In genomic region chr4:131977201-131977600, GRCm38 (mm10) we compare ENCODE assay signal across 9 mouse cellular contexts. TPM values are rescaled to one million over a fixed set of nuclear protein-coding genes. Genes with fewer than 3 reads are reported as not detected.
A peak's percentile ranks its signal among the peaks of the same experiment; 100 is the strongest.
DNase-seq lines count a peak whose midpoint lies in the region; ATAC-seq and TF ChIP-seq lines count a peak whose summit lies in the region.
"Had no signal": no experiment of that assay in that cellular context is flagged by ENCODE, and none has a peak within 500 bp of the region (broad histone marks: within the 10 kb centered on the region; RNA-seq: fewer than 3 reads in every experiment).

No protein-coding gene starts in this region.

- TF ChIP-seq POLR2A in limb, embryonic 14.5 days (IDR thresholded peaks at IDR 0.05; ENCODE audit: borderline replicate concordance, extremely low read depth, insufficient read depth, insufficient read length) = no peak

- no peak for ATAC-seq in midbrain, embryonic 14.5 days (ENCODE audit: low FRiP score, low TSS enrichment)
- no peak for ATAC-seq in midbrain, embryonic 16.5 days
- ATAC-seq in intestine, embryonic 16.5 days = peak; percentile 42; the same call in 1 of the 2 replicates
- ATAC-seq in limb, embryonic 14.5 days (ENCODE audit: low FRiP score, low read depth) = no peak

- H3K9me3 ChIP-seq in midbrain, embryonic 14.5 days (ENCODE audit: control insufficient read depth, low read length) = no peaks in the 10 kb centered on the region
- H3K9me3 ChIP-seq in midbrain, embryonic 16.5 days (replicated peaks; ENCODE audit: control insufficient read depth, low read length, poor library complexity, severe bottlenecking) = no peaks in the 10 kb centered on the region
- H3K9me3 ChIP-seq in intestine, embryonic 16.5 days (ENCODE audit: control insufficient read depth, low read length) = no peaks in the 10 kb centered on the region
- no peaks in the 10 kb centered on the region for H3K9me3 ChIP-seq in limb, embryonic 14.5 days (ENCODE audit: control insufficient read depth, low read length)
- H3K9me3 ChIP-seq: heart, embryonic 13.5 days had no signal

- no peaks in the 10 kb centered on the region for H3K27me3 ChIP-seq in midbrain, embryonic 14.5 days (ENCODE audit: control insufficient read depth, insufficient read depth, low read length)
- no peaks in the 10 kb centered on the region for H3K27me3 ChIP-seq in midbrain, embryonic 16.5 days (ENCODE audit: control insufficient read depth, insufficient read depth, low read depth, low read length)
- no peaks in the 10 kb centered on the region for H3K27me3 ChIP-seq in intestine, embryonic 16.5 days (replicated peaks; ENCODE audit: control insufficient read depth, insufficient read depth, low read length)
- no peaks in the 10 kb centered on the region for H3K27me3 ChIP-seq in limb, embryonic 14.5 days (ENCODE audit: control insufficient read depth, insufficient read depth, low read length)
- H3K27me3 ChIP-seq: heart, embryonic 13.5 days had no signal

- no peak overlapping the region for H3K4me2 ChIP-seq in midbrain, embryonic 14.5 days (ENCODE audit: low read length)
- H3K4me2 ChIP-seq in midbrain, embryonic 16.5 days (ENCODE audit: low read length) = no peak overlapping the region
- H3K4me2 ChIP-seq in intestine, embryonic 16.5 days (ENCODE audit: low read depth, low read length) = no peak overlapping the region
- H3K4me2 ChIP-seq in limb, embryonic 14.5 days (replicated peaks; ENCODE audit: low read depth, low read length, severe bottlenecking) = no peak overlapping the region
- H3K4me2 ChIP-seq: heart, embryonic 13.5 days had no signal

- WGBS in midbrain, embryonic 14.5 days = 27% methylated on average over 4 of the region's 4 CpGs
- WGBS in midbrain, embryonic 16.5 days = 24% methylated on average over 4 of the region's 4 CpGs
- WGBS in intestine, embryonic 16.5 days = 19% methylated on average over 4 of the region's 4 CpGs
- WGBS in limb, embryonic 14.5 days = 23% methylated on average over 4 of the region's 4 CpGs

- peak; percentile 88 for DNase-seq in midbrain, embryonic 14.5 days
- DNase-seq in cerebellum, adult 11-12 months = peak; percentile 55
- DNase-seq in frontal cortex, postnatal 14 days (ENCODE audit: low spot score in 2 of 2) = peak; percentile 49 to 79
- peak; percentile 58 for DNase-seq in limb, embryonic 14.5 days (ENCODE audit: low spot score)
- DNase-seq in ovary, adult 18-20 months (ENCODE audit: low spot score) = peak; percentile 37
- DNase-seq in thymus, postnatal 0 days (ENCODE audit: low spot score) = peak; percentile 71

- H3K4me3 ChIP-seq in midbrain, embryonic 14.5 days (replicated peaks; ENCODE audit: low read depth, low read length) = no peak overlapping the region
- H3K4me3 ChIP-seq in midbrain, embryonic 16.5 days (ENCODE audit: low read depth, low read length) = no peak overlapping the region
- no peak overlapping the region for H3K4me3 ChIP-seq in intestine, embryonic 16.5 days (ENCODE audit: low read length)
- no peak overlapping the region for H3K4me3 ChIP-seq in limb, embryonic 14.5 days (replicated peaks; ENCODE audit: low read length)
- H3K4me3 ChIP-seq: heart, embryonic 13.5 days had no signal

- no peak overlapping the region for H3K27ac ChIP-seq in midbrain, embryonic 14.5 days (replicated peaks; ENCODE audit: low read depth, low read length)
- no peak overlapping the region for H3K27ac ChIP-seq in midbrain, embryonic 16.5 days (ENCODE audit: low read length)
- no peak overlapping the region for H3K27ac ChIP-seq in intestine, embryonic 16.5 days (ENCODE audit: low read length)
- no peak overlapping the region for H3K27ac ChIP-seq in limb, embryonic 14.5 days (replicated peaks; ENCODE audit: low read depth, low read length)
- H3K27ac ChIP-seq: heart, embryonic 13.5 days had no signal

- H3K9ac ChIP-seq in midbrain, embryonic 14.5 days (replicated peaks; ENCODE audit: low read length) = no peak overlapping the region
- no peak overlapping the region for H3K9ac ChIP-seq in midbrain, embryonic 16.5 days (ENCODE audit: low read depth, low read length)
- no peak overlapping the region for H3K9ac ChIP-seq in intestine, embryonic 16.5 days (ENCODE audit: low read depth, low read length)
- no peak overlapping the region for H3K9ac ChIP-seq in limb, embryonic 14.5 days (ENCODE audit: low read depth, low read length, severe bottlenecking)
- H3K9ac ChIP-seq: heart, embryonic 13.5 days had no signal

- H3K36me3 ChIP-seq in midbrain, embryonic 14.5 days (ENCODE audit: control insufficient read depth, insufficient read depth, low read length) = peaks cover 69% of the 10 kb centered on the region
- peaks cover 11% of the 10 kb centered on the region; the same call in 1 of the 2 replicates for H3K36me3 ChIP-seq in midbrain, embryonic 16.5 days (ENCODE audit: control insufficient read depth, insufficient read depth, low read length)
- H3K36me3 ChIP-seq in intestine, embryonic 16.5 days (ENCODE audit: control insufficient read depth, insufficient read depth, low read length) = peaks cover 9% of the 10 kb centered on the region; the same call in 1 of the 2 replicates
- H3K36me3 ChIP-seq in limb, embryonic 14.5 days (ENCODE audit: control insufficient read depth, insufficient read depth, low read length) = peaks cover 75% of the 10 kb centered on the region

- 0 out of 2 replicates have a peak, but pooled peaks cover 2% of the 10 kb centered on the region for H3K4me1 ChIP-seq in midbrain, embryonic 14.5 days (ENCODE audit: control insufficient read depth, insufficient read depth, low read length)
- no peaks in the 10 kb centered on the region for H3K4me1 ChIP-seq in midbrain, embryonic 16.5 days (ENCODE audit: control insufficient read depth, insufficient read depth, low read length)
- H3K4me1 ChIP-seq in intestine, embryonic 16.5 days (ENCODE audit: control insufficient read depth, insufficient read depth, low read length) = no peaks in the 10 kb centered on the region
- no peaks in the 10 kb centered on the region for H3K4me1 ChIP-seq in limb, embryonic 14.5 days (ENCODE audit: control insufficient read depth, insufficient read depth, low read length)

RNA-seq across cellular contexts. Expression of gene Tmem200b, which starts 55.6 kb away (rescaled TPM):
- not detected in 2 replicates for polyA plus RNA-seq in midbrain, embryonic 14.5 days (2014; fragmentation: Nextera tagmentation; extraction: Ambion mirVana)
- 0.18 TPM in 1 of 2 replicates, not detected in the other for polyA plus RNA-seq in midbrain, embryonic 16.5 days (2015; fragmentation: Nextera tagmentation; extraction: Ambion mirVana)
- 0.18 and 0.20 TPM in 2 replicates for polyA plus RNA-seq in intestine, embryonic 16.5 days (2015; fragmentation: Nextera tagmentation; extraction: Ambion mirVana)
- 25.3 and 35.4 TPM in 2 replicates for polyA plus RNA-seq in limb, embryonic 14.5 days (2012; rRNA removed)
- polyA plus RNA-seq in limb, embryonic 14.5 days (2014; fragmentation: Nextera tagmentation; extraction: Ambion mirVana) = 9.5 and 12.8 TPM in 2 replicates
- 0.30 and 0.35 TPM in 2 replicates for polyA plus RNA-seq in thymus, postnatal 0 days (2015; fragmentation: Nextera tagmentation; extraction: Ambion mirVana)

Comparison
In these comparisons a context has a peak if more than half of its experiments do, and no peak if none do; other contexts are left out.
1. DNase-seq: peak in every context shown above with its lines; median percentile 88 in midbrain, embryonic 14.5 days; 71 in thymus, postnatal 0 days; 64 in frontal cortex, postnatal 14 days; 58 in limb, embryonic 14.5 days; 55 in cerebellum, adult 11-12 months; 37 in ovary, adult 18-20 months.